Mouse (Mus musculus): ENCODE data around the gene Tbc1d23. TPM values are rescaled to one million over a fixed set of nuclear protein-coding genes. Genes with fewer than 3 reads are reported as not detected.

The Tbc1d23 gene
- polyA plus RNA-seq, 1 experiment, result 0.64 TPM

- no peak for TF ChIP-seq GATA1 (IDR thresholded peaks at IDR 0.05; ENCODE audit: low read length)
These were observed 55.0 kb downstream of the Tbc1d23 start for GRCm38 (mm10) chr16:57176276-57176675.

- no peak for TF ChIP-seq GATA1 (IDR thresholded peaks at IDR 0.05; ENCODE audit: low read length)
These were observed 55.6 kb downstream of the Tbc1d23 start for GRCm38 (mm10) chr16:57175751-57176150.

GRCm38 (mm10) chr16:57171570-57171969 is 59.7 kb downstream of the Tbc1d23 start:
- no peak for TF ChIP-seq GATA1 (IDR thresholded peaks at IDR 0.05; ENCODE audit: low read length)

DNA sequence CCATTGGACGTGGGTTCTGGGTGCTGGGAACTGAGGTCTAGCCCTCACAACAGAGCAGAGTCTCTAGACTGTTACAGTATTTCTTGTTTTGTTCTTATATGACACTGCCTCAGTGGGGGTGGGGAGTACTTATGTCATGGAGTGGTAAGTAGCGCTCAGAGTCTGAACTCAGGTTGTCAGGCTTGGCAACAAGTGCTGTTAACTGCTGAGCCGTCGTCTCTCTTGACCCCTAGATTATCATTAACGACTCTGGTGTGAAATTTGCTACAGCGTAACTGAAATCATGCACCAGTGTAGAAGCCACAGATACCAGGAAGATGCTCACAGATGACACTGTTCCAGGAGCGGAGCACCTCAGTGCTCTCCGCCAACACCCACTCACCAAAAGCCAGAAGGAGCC is 60.1 kb downstream of the Tbc1d23 start:
- no peak for TF ChIP-seq GATA1 (IDR thresholded peaks at IDR 0.05; ENCODE audit: low read length)

- no peak for TF ChIP-seq GATA1 (IDR thresholded peaks at IDR 0.05; ENCODE audit: low read length)
These were observed 63.1 kb downstream of the Tbc1d23 start for GRCm38 (mm10) chr16:57168236-57168635.

- TF ChIP-seq GATA1 (IDR thresholded peaks at IDR 0.05; ENCODE audit: low read length), result no peak
These were observed 63.8 kb downstream of the Tbc1d23 start for GRCm38 (mm10) chr16:57167514-57167912.

DNA sequence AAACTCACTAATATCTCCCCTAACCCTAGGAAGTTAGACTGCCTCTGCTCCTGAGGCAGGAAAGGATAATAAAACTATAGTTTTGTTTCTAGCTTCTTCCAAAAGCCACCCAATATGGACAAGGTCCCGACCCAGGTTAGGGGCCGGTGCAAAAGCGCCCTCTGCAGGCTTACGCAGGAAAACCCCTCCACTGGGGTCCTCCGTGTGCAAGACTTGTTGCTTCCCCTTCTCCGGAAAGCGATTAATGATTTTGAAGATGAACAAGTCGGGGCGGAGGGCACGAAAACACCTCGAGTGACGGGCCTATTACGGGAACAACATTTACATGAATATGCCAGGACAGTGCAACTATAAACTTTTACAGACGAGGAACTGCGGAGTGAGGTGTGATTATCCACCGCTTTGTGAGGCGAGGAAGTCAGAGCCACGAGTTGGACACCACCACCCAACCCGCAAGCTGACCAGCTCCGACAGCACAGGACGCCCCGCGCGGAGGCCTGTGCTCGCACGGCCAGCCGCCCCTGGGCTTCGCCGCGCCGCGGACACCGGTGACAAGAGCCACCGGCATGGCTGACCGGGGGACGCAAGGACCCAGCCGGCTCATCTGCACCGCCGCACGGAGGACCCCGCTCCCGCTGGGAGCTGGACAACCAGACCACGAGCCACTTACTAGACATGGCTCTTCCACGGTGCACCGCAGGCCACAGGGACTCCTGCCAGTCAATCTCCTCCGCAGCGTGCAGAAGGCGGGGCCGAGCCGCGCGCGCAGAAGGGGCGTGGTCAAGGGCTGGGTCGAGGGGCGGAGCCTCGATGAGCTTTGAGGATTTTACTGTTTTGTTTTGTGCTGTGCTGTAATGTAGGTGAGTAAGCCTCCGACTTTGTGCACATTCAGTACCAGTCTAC is 64.4 kb downstream of the Tbc1d23 start, which contains the start of gene Nit2:
Nit2 (minus strand) TSS at position 731 of the 903 bp plus-strand sequence.
- no peak for TF ChIP-seq GATA1 (IDR thresholded peaks at IDR 0.05; ENCODE audit: low read length)

- TF ChIP-seq GATA1 (IDR thresholded peaks at IDR 0.05; ENCODE audit: low read length), result no peak
These were observed 65.2 kb downstream of the Tbc1d23 start for GRCm38 (mm10) chr16:57166086-57166485.

GRCm38 (mm10) chr16:57165157-57165556 is 66.1 kb downstream of the Tbc1d23 start:
- no peak for TF ChIP-seq GATA1 (IDR thresholded peaks at IDR 0.05; ENCODE audit: low read length)

- no peak for TF ChIP-seq GATA1 (IDR thresholded peaks at IDR 0.05; ENCODE audit: low read length)
These were observed 67.6 kb downstream of the Tbc1d23 start for GRCm38 (mm10) chr16:57163694-57164093.

DNA sequence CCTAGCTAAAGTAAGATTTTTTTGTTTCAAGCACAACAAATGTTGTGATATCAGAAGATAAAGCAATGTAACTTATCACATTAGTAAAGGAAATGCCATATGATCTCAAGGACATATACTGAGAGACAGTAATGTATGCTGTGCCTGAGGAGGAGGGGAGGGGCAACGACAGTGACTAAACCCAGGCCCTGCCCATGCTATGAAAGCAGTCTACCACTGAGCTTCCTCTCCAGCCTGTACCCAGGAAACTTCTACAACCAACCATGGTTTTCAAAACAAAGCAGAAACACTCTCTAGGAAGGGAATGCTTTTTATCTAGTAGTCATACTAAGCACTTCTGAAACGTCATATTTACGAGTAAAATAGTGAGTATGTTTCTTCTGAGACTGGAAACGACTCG is 68.5 kb downstream of the Tbc1d23 start:
- no peak for TF ChIP-seq GATA1 (IDR thresholded peaks at IDR 0.05; ENCODE audit: low read length)

DNA sequence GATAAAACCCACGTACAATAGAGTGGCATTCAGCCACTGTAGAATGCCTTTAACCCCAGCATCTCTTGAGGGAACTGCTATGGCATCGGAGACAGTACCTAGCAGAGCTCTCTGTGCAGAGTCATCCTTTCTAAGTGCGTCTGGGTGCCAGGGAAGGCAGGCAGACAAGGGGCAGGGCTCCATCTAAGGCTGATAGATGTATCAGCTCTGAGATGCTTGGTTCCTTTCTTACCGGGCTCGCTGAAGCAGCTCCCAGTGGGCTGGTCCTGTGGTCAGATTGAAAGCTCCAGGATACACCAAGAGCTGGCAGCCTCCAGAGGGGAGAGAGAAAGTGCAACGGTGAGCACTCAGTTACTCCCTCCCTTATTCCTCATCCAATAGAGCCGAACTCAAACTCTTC is 71.5 kb downstream of the Tbc1d23 start:
- no peak for TF ChIP-seq GATA1 (IDR thresholded peaks at IDR 0.05; ENCODE audit: low read length)

DNA sequence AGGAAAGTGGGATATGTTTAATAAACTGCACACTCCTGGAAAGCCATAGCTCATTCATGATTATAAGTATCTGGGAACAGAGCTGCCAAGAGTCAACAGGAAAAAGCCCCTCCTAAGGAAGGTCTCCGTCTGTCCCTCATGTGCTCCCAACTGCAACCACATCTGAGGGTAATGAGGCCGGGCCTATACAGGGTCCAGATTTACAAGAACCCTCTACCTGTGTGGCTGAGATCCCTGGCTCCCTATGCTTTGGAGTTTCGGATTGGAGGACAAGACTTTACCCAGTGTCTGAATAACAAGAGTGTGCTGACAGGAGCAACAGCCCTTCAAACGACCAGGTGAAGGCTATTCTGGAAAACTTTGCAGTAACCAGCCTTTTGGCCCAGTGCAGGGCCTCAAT is 73.6 kb downstream of the Tbc1d23 start:
- no peak for TF ChIP-seq GATA1 (IDR thresholded peaks at IDR 0.05; ENCODE audit: low read length)

GRCm38 (mm10) chr16:57157076-57157475 is 74.2 kb downstream of the Tbc1d23 start:
- no peak for TF ChIP-seq GATA1 (IDR thresholded peaks at IDR 0.05; ENCODE audit: low read length)

DNA sequence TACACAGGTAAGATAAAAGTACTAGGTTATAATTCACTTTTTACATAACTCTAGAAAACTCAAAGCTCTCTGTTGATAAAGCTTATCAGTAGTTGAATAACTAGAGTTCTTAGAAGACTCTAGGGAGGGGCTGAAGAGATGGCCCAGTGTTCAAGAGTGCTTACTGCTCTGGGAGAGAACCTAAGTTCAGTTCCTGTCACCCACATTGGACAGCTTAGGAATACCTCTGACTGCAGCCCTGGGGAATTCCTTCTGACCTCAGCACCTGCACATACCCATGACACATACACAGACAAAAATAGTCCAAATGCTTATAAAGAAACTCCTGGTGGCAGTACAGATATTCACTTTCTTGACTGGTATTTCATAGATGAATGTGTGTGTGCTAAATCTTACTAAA is 75.4 kb downstream of the Tbc1d23 start:
- no peak for TF ChIP-seq GATA1 (IDR thresholded peaks at IDR 0.05; ENCODE audit: low read length)

- no peak for TF ChIP-seq GATA1 (IDR thresholded peaks at IDR 0.05; ENCODE audit: low read length)
These were observed 79.9 kb downstream of the Tbc1d23 start for GRCm38 (mm10) chr16:57151437-57151836.

DNA sequence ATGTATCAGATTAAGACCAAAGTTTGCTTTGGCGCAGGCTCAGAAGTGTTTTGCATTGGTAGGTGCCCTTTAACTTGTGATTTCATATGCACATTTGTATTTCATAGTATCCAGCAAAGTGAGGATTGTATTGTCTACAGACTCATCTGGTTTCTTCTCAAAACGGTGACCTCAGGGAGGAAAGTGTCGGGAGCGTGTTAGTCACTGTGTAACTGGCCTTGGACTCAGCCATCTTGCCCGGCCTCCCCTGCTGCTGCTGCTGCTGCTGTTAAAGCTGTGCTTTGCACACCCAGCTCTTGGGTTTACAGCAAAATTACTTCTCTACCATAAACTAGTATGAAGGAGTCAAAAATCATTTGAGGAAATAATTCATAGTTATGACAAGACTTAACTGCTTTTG is 86.6 kb downstream of the Tbc1d23 start:
- TF ChIP-seq GATA1 (IDR thresholded peaks at IDR 0.05; ENCODE audit: low read length), result no peak

All from G1E-ER4 (cell line).